In genomic region chr6:145862321-145862720, GRCm38 (mm10) we compare ENCODE assay signal across 8 mouse cellular contexts. TPM values are rescaled to one million over a fixed set of nuclear protein-coding genes. Genes with fewer than 3 reads are reported as not detected.
A peak's percentile ranks its signal among the peaks of the same experiment; 100 is the strongest.
DNase-seq lines count a peak whose midpoint lies in the region; ATAC-seq and TF ChIP-seq lines count a peak whose summit lies in the region.

No protein-coding gene starts in this region.

- WGBS in cerebellum, adult 2 months: 8% methylated on average over 4 of the region's 4 CpGs
- 12% methylated on average over 4 of the region's 4 CpGs for WGBS in limb, embryonic 12.5 days
- 22% methylated on average over 4 of the region's 4 CpGs for WGBS in stomach, embryonic 15.5 days

- H3K4me2 ChIP-seq in limb, embryonic 12.5 days: peak overlapping the region; percentile 100
- peak overlapping the region; percentile 100 for H3K4me2 ChIP-seq in stomach, embryonic 15.5 days

- H3K36me3 ChIP-seq in megakaryocyte, embryonic 14.5 days (replicated peaks; ENCODE audit: low read length): peaks cover 17% of the 10 kb centered on the region
- H3K36me3 ChIP-seq in limb, embryonic 12.5 days: no peaks in the 10 kb centered on the region
- H3K36me3 ChIP-seq in stomach, embryonic 15.5 days: no peaks in the 10 kb centered on the region

- no peak for TF ChIP-seq CTCF in cerebellum, adult 2 months (IDR thresholded peaks at IDR 0.05; ENCODE audit: borderline replicate concordance, insufficient read depth, low read depth, low read length)

- peaks cover 4% of the 10 kb centered on the region for H3K4me1 ChIP-seq in cerebellum, adult 2 months (ENCODE audit: control insufficient read depth, insufficient read depth, low read length)
- peaks cover 91% of the 10 kb centered on the region for H3K4me1 ChIP-seq in megakaryocyte, embryonic 14.5 days
- H3K4me1 ChIP-seq in limb, embryonic 12.5 days (replicated peaks): peaks cover 35% of the 10 kb centered on the region
- H3K4me1 ChIP-seq in stomach, embryonic 15.5 days: peaks cover 32% of the 10 kb centered on the region

- no peak for ATAC-seq in cerebellum, adult (ENCODE audit: insufficient number of reproducible peaks, low FRiP score, low TSS enrichment)
- no peak for ATAC-seq in megakaryocyte, adult 5-6 weeks (ENCODE audit: poor library complexity, severe bottlenecking)
- no peak for ATAC-seq in limb, embryonic 12.5 days (ENCODE audit: insufficient number of reproducible peaks, insufficient read depth, low FRiP score, low TSS enrichment, low read depth)
- no peak for ATAC-seq in stomach, embryonic 15.5 days (ENCODE audit: insufficient read depth, low FRiP score, low read depth)

- DNase-seq in cerebellum, adult 2 months: no peak
- no peak for DNase-seq in left cerebral cortex, postnatal 14 days (ENCODE audit: low spot score in 2 of 2)
- no peak for DNase-seq in right cerebral cortex, postnatal 10 days (ENCODE audit: low spot score in 2 of 2)

- peak overlapping the region; percentile 95 for H3K4me3 ChIP-seq in cerebellum, adult 2 months (replicated peaks; ENCODE audit: insufficient read depth, low read depth, low read length)
- H3K4me3 ChIP-seq in megakaryocyte, embryonic 14.5 days (replicated peaks): peak overlapping the region; percentile 97
- peak overlapping the region; percentile 64 for H3K4me3 ChIP-seq in limb, embryonic 12.5 days (replicated peaks)
- peak overlapping the region; percentile 58 for H3K4me3 ChIP-seq in stomach, embryonic 15.5 days (replicated peaks)

- TF ChIP-seq POLR2A in cerebellum, adult 2 months (IDR thresholded peaks at IDR 0.05; ENCODE audit: borderline replicate concordance, insufficient read depth, low read length): no peak

- no peaks in the 10 kb centered on the region for H3K27me3 ChIP-seq in cerebellum, adult 2 months (ENCODE audit: control insufficient read depth, insufficient read depth, low read length)
- H3K27me3 ChIP-seq in megakaryocyte, embryonic 14.5 days (replicated peaks): peaks cover 49% of the 10 kb centered on the region
- H3K27me3 ChIP-seq in limb, embryonic 12.5 days: peaks cover 66% of the 10 kb centered on the region
- peaks cover 51% of the 10 kb centered on the region for H3K27me3 ChIP-seq in stomach, embryonic 15.5 days (replicated peaks)

- intact Hi-C loops in left cerebral cortex, postnatal 14 days (cut with DNase I): loop anchor here (5.0 kb wide), 1 partner anchor 410 kb away; no protein-coding TSS in a partner anchor

- H3K9me3 ChIP-seq in megakaryocyte, embryonic 14.5 days: no peaks in the 10 kb centered on the region
- no peaks in the 10 kb centered on the region for H3K9me3 ChIP-seq in limb, embryonic 12.5 days
- no peaks in the 10 kb centered on the region for H3K9me3 ChIP-seq in stomach, embryonic 15.5 days

- no peak overlapping the region; the same call in 1 of the 2 replicates for H3K9ac ChIP-seq in limb, embryonic 12.5 days (replicated peaks)
- H3K9ac ChIP-seq in stomach, embryonic 15.5 days: no peak overlapping the region

- H3K27ac ChIP-seq in cerebellum, adult 2 months (ENCODE audit: insufficient read depth, low read length): peak overlapping the region; percentile 96
- no peak overlapping the region for H3K27ac ChIP-seq in limb, embryonic 12.5 days
- no peak overlapping the region for H3K27ac ChIP-seq in stomach, embryonic 15.5 days

RNA-seq across cellular contexts. Expression of gene Bhlhe41, which starts 3.0 kb away (rescaled TPM):
- polyA plus RNA-seq in cerebellum, adult 2 months (2012; rRNA removed): 33.9 and 35.0 TPM in 2 replicates
- 4.1 and 8.5 TPM in 2 replicates for polyA plus RNA-seq in megakaryocyte, embryonic 14.5 days (2012; ENCODE audit: insufficient read depth, low replicate concordance)
- total RNA-seq in megakaryocyte, adult 5-6 weeks (2015): 0.02 TPM in 1 of 2 replicates, not detected in the other
- total RNA-seq in megakaryocyte, adult 5-6 weeks (2017): not detected in 2 replicates
- polyA plus RNA-seq in limb, embryonic 12.5 days (2016; fragmentation: Nextera tagmentation; extraction: Ambion mirVana): 0.98 and 1.3 TPM in 2 replicates
- polyA plus RNA-seq in stomach, embryonic 15.5 days (2015; fragmentation: Nextera tagmentation; extraction: Ambion mirVana): 0.89 and 1.3 TPM in 2 replicates
- total RNA-seq in left cerebral cortex, postnatal 14 days (2021): 10 to 100 TPM; 12.4 to 15.2 TPM
